Mouse (Mus musculus): ENCODE results near the gene Pdzd4.

DNA sequence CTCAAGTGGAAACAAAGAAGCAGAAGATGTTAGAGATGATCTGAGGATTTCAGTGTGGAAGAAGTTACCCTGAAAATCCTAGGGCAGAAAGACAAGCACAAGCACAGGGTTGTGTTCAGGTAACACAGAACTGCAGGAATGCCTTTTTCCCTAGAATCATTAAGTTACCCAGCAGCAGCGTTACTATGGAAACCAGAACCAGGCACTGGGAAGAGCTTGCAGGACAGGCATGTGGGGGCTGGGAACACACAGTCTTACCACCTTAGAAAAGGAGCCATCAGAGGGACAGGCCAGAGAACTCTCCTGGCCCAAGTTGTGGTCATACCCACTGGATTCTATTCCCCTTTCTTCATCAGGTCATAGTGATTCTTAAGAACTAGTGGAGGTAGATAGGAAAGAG is 19.0 kb downstream of the Pdzd4 start:
- TF ChIP-seq CTCF (IDR thresholded peaks at IDR 0.05; ENCODE audit: low read depth, low read length) = no peak
- TF ChIP-seq POLR2AphosphoS5 (IDR thresholded peaks at IDR 0.05; ENCODE audit: insufficient replicate concordance, low read depth, low read length) = no peak
- TF ChIP-seq GATA1 (IDR thresholded peaks at IDR 0.05; ENCODE audit: borderline replicate concordance, low read length) = no peak
- no peak for TF ChIP-seq TAL1 (conservative IDR thresholded peaks at IDR 0.05; ENCODE audit: low read depth, low read length)
- TF ChIP-seq GATA2 (IDR thresholded peaks at IDR 0.05; ENCODE audit: borderline replicate concordance, low read depth, low read length) = no peak
